Mouse (Mus musculus) lung, postnatal 36 days (tissue): Measurements from ENCODE around the gene Nudt14.

Source experiments
- DNase-seq: peaks from one replicate; pipeline ENCODE4 v3.0.0; 2022; ENCODE audit warnings: mixed read lengths

Gene Nudt14

GRCm38 (mm10) chr12:112950040-112950760 lies 8.3 kb upstream of the Nudt14 start:
- DNase-seq, result peak; percentile 94

- DNase-seq, result peak; percentile 53
These were observed 5.4 kb upstream of the Nudt14 start for GRCm38 (mm10) chr12:112947307-112947706.

GRCm38 (mm10) chr12:112943669-112944068 lies 1.7 kb upstream of the Nudt14 start:
- no peak for DNase-seq

- peak; percentile 44 for DNase-seq
These were observed 658 bp downstream of the Nudt14 start for GRCm38 (mm10) chr12:112941156-112941775.

- no peak for DNase-seq
These were observed 1.2 kb downstream of the Nudt14 start for GRCm38 (mm10) chr12:112940710-112941109.

GRCm38 (mm10) chr12:112940238-112940637 lies 1.7 kb downstream of the Nudt14 start:
- DNase-seq, result no peak

GRCm38 (mm10) chr12:112938873-112939565 lies 2.9 kb downstream of the Nudt14 start:
- DNase-seq, result no peak

- DNase-seq, result no peak
These were observed 3.6 kb downstream of the Nudt14 start for GRCm38 (mm10) chr12:112938366-112938765.

- no peak for DNase-seq
These were observed 4.0 kb downstream of the Nudt14 start for GRCm38 (mm10) chr12:112937906-112938305.

GRCm38 (mm10) chr12:112932647-112933046 lies 9.3 kb downstream of the Nudt14 start:
- DNase-seq, result no peak

GRCm38 (mm10) chr12:112929562-112930352 lies 12.2 kb downstream of the Nudt14 start, which contains the start of gene Jag2:
Gene Jag2 (minus strand): TSS chr12:112929776.
- peak; percentile 72 for DNase-seq

- DNase-seq, result peak; percentile 30
These were observed 13.3 kb downstream of the Nudt14 start for GRCm38 (mm10) chr12:112928401-112929241.

- DNase-seq, result no peak
These were observed 14.7 kb downstream of the Nudt14 start for GRCm38 (mm10) chr12:112927265-112927664.

- no peak for DNase-seq
These were observed 16.0 kb downstream of the Nudt14 start for GRCm38 (mm10) chr12:112925950-112926349.

- DNase-seq, result no peak
These were observed 19.4 kb downstream of the Nudt14 start for GRCm38 (mm10) chr12:112922541-112922940.

GRCm38 (mm10) chr12:112921518-112921917 lies 20.4 kb downstream of the Nudt14 start:
- no peak for DNase-seq

- DNase-seq, result peak; percentile 40
These were observed 24.0 kb downstream of the Nudt14 start for GRCm38 (mm10) chr12:112917906-112918305.

GRCm38 (mm10) chr12:112917486-112917885 lies 24.4 kb downstream of the Nudt14 start:
- DNase-seq, result peak; percentile 34

- DNase-seq, result no peak
These were observed 25.1 kb downstream of the Nudt14 start for GRCm38 (mm10) chr12:112916698-112917400.

GRCm38 (mm10) chr12:112915587-112915986 lies 26.3 kb downstream of the Nudt14 start:
- no peak for DNase-seq

- peak; percentile 24 for DNase-seq
These were observed 27.4 kb downstream of the Nudt14 start for GRCm38 (mm10) chr12:112914527-112914926.
